Mouse (Mus musculus) left cerebral cortex, postnatal 14 days (tissue): ENCODE results near the gene Mapk8ip2. TPM values are rescaled to one million over a fixed set of nuclear protein-coding genes. Genes with fewer than 3 reads are reported as not detected.

ENCODE experiments used
- DNase-seq, 2 experiments: peaks; one replicate each; pipeline ENCODE4 v3.0.0; 2021 to 2022; ENCODE audit warnings: low spot score in 2 of 2, mixed read lengths in 1 of 2
- intact Hi-C: fragments of 180-260 bp; cut with DNase I; formaldehyde crosslinking; loops from one replicate; pipeline ENCODE4 v1.15.1; 2025
- total RNA-seq, 2 experiments: library from RNA; stranded (reverse); gene quantifications; 2 replicates each; pipeline ENCODE4 v1.2.3; 2021

The Mapk8ip2 gene
- total RNA-seq, 2 experiments from 2014 or later: 187 to 201 TPM

DNA sequence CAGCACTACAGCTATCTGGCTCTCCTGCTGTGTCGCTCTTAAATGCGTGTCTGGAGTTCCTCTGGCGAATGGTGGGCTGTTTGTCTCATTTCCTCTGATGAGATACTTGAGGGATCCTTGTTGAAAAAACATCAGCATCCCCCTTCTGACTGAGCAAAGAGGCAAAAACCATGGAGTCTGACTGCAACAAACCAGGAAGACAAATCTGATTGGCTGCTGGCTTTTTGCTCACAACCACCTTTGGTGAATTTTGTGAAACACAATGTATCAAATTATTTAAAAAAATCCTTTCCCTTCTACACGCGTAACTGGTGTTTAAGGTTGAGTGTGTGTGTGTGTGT, 22.7 kb downstream of the Mapk8ip2 start:
- peak in 1 of 2 experiments; percentile 82 for DNase-seq
- intact Hi-C loops: no loop called here

DNA sequence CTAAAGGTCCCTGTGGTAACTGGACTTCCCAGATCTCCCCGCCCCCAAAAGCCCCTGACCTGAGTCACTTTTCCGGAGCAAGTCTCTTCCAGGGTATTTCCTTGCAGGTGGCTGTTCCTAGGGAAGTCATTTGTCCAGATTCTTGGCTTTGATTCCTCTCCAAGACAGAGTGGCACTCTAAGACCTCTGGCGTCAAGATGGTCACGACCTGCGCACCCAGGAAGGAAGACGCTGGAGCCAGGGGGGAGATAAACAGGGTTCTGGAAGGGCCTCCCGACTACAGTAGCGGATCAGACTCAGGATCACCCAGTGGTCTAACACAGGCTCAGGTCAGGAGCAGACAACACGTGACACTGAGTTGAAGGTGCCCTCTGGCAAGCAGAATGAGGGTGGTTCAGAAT, 23.4 kb downstream of the Mapk8ip2 start, which contains the start of gene Arsa:
Gene Arsa (minus strand): TSS at position 335 of the 401 bp plus-strand sequence.
- intact Hi-C loops: no loop called here
- no peak for DNase-seq

DNA sequence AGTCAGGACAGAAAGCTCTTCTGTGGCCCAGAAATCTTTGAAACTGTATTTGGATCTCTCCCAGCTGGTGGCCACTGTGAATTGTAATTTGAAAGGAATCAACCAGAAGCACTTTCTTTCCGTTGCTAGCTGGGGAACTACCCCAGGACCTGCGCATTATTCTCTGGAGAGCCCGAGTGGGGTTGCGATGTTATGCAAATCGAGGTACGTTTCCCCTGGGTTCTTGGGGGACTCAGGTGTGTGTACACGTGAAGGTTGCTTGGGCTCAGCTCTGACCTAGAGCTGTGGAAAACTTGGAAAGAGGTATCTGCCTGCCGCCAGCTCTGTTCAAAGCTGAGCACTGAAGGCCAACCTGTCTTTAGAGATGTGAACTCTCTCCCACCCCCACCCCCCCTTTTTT, 24.1 kb downstream of the Mapk8ip2 start:
- intact Hi-C loops: no loop called here
- peak in 1 of 2 experiments; percentile 32 for DNase-seq

DNA sequence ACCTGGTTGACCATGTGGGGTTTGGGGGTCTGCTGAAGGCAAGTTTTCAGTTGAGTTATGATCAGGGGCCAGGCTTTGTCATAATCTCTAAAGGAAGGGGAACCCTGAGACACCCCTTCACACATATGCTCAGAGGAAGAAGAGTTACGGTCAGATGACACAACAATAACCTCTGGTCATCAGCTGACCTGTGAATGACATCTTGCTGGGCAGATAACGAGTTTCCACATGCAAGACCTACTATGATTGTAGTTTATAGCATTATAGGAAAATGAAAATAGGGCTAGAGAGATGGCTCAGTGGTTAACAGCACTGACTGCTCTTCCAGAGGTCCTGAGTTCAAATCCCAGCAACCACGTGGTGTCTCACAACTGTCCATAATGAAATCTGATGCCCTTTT, 24.9 kb downstream of the Mapk8ip2 start:
- intact Hi-C loops: no loop called here
- no peak for DNase-seq

DNA sequence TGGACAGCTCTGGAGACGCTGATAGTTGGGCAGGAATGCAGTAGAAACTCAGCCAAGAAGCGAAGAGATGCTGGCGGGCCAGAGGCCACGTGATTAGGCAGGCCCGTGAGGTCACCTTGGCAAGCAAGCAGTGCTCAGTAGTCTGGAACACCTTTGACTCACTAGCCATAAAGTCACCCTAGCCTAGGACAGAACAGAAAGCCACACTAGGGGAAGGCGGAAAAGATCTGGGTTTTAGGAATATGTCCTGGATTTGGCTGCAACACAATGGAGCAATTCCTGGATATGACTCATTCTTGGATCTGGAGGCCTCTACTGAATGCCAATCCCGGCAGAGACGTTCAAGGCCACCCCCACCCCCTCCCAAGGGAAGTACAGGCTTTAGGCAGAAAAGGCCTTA, 26.9 kb downstream of the Mapk8ip2 start:
- intact Hi-C loops: loop anchor here (2.0 kb wide), 1 partner anchor 16 kb away; no protein-coding TSS in a partner anchor
- DNase-seq: no peak

DNA sequence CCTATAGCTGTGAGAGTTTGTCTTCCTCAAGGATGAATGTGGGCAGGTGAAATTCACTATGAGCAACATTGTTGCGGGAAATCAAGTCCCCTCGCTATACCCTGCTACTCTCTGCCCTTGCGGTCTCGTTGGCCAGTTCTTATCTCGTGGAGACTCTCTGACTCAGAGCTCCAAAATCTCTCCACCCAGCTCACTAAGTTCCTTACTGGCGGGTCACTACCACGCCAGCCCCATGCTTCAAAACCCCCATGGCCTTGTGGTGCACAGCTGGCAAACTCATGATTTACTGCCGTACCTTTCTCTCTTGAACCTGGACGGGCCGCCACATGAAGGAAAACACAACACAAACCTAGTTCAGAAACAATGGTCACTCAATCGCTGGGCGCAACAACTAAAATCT, 34.5 kb downstream of the Mapk8ip2 start:
- intact Hi-C loops: no loop called here

DNA sequence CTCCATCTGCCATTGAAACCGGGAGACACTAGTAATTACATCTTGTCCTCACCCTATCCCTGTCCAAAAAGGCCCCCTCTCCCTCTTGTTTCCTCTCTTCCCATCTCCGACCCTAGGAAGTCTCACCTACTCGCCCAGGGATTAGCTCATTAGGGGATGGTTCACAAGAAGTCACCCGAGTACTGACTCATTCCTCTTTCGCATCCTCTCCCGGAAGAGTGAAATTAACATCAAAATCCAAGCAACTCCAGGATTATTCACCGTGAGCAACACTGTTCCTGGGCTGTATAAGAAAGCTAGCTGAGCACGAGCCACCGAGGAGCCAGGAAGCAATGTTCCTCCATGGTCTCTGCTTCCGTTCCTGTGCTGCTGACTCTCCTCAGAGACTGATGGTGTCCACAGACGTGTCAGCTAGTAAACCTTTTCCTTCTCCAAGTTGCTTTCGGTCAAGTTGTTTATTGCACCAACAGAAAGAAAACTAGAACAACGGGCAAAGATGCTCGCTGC, 35.0 kb downstream of the Mapk8ip2 start:
- intact Hi-C loops: no loop called here
- DNase-seq: no peak

More for the DNA sequence above, 34.5 kb downstream of the Mapk8ip2 start:
- DNase-seq: no peak

DNA sequence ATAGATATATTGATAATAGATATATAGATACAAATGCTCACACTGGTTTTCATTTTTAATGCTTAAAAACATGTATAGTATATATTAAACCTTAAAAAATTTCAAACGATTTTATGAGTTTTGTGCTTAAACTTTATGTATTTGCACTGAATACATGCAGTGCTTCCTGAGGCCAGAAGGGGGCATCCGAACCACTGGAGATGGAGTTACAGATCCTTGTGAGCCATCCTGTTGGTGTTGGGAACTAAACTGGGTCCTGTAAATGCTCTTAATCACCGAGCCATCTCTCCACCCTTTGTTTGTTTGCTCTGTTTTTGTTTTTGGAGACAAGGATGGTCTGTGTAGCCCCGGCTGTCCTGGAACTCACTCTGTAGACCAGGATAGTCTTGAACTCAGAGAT, 41.3 kb downstream of the Mapk8ip2 start:
- intact Hi-C loops: no loop called here
- no peak for DNase-seq

DNA sequence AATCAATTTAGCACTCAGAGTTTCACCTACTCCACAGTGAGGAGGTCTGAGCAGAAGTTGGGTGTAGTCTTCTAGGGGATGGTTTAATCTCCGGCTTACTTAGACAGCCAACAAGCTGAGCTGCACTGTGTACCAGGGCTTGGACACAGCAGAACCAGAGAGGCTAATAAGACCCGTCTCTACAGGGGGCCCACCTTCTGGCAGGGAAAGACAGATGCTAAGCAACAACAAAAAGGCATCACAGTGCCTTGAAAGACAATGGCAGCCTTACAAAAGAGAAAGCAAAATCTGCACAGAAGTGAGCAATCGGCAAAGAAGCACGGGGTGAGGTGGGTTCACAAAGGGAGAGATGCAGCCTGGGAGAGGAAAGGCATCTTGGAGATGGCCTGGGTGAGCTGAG, 42.4 kb downstream of the Mapk8ip2 start:
- no peak for DNase-seq
- intact Hi-C loops: loop anchor here (2.0 kb wide), 1 partner anchor 15 kb away; no protein-coding TSS in a partner anchor

DNA sequence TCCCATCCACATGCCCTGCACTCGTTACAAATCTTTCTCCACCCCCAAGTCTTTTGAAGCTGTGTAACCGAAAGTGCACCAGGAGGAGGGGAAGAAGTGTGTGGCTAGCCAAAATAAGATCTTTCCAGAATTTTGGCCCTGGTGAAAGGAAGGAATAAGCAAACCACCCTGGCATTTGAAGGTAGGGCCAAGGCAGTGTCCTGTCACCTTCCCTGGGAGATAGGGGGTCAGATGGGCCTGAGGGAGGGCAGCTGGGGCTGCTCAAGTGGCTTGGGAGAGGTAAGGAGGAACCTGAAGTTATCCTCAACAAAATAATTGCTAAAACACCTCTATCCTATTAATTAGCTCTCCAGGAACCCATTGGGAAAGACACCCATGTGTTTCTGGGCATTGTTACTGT, 43.1 kb downstream of the Mapk8ip2 start:
- intact Hi-C loops: loop anchor here (2.0 kb wide), 1 partner anchor 16 kb away; no protein-coding TSS in a partner anchor
- no peak for DNase-seq

DNA sequence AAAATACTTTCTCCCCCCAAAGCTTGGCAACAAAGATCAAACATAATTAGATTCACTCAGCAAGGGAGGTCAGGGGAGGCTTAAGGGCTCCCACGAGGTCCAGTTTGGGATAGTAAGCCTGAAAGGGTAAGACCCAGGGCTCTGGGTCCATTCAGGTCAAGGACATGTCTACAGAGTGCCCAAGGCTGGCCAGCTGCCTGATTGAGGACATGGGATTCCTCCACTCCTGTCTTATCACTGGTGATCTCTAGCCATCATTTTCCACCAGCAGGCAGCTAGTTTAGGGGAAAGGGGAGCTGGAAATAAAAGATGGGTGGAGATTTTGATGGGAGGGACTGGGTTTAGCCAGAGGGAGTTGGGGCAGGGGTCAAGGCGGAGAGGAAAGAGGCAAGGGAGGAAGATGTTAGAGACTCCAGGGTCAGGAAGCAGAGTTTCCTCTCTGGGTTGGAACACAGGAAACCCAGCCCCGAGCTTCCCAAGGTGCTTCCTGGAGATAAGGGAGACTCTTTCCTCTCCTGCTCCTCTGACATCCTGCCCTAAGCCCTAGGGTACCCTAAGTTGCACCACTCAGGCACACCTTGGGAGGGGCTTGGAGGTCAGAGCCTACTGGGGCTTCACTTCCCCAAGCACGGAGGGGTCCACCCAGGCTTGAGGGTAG, 43.8 kb downstream of the Mapk8ip2 start:
- DNase-seq: no peak
- intact Hi-C loops: loop anchor here (2.0 kb wide), 1 partner anchor 17 kb away; no protein-coding TSS in a partner anchor

DNA sequence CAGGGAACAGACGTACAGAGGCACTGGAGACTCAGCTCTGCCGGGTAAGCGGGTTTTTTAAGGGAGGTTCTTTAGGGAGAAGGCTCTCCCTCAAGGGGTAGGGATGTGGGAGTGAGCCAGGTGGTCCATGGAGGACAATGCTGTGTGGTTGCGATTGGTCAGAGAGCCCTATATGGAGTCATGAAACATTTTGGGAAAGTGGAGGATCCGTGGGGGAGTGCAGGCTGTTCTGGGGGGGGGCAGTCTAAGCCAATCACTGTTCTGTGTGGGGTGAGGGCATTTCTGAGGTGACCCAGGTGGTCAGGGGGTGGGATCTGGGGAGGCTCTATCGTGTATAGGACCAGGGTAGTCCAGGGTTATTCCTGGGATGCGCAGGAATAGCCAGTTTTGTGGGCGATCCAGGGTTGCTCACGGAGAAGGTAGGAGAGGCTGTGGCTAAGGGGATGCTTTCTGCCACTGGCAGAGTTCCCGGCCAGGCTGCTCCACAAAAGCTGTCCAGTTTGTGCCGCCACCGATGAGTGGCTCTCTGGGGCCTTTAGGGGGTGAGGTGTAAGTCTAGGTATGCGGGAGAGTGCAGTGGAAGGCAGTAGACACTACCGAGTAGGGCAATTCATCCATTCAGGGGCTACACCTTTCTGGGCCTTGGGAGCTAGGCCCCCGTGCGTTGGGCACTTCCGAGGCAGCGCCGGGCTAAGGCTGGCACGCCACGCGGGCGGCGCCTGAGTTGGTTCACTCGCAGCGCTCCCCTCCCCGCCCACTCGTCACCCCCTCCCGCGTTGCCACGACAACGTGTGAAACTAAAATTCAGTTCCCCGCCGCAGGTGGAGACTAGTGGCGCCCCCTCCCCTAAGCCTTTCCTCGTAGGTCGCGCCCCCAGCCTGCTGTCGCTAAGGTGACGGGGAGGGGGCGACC, 44.6 kb downstream of the Mapk8ip2 start:
- intact Hi-C loops: no loop called here
- peak; percentile 86 to 91 for DNase-seq

DNA sequence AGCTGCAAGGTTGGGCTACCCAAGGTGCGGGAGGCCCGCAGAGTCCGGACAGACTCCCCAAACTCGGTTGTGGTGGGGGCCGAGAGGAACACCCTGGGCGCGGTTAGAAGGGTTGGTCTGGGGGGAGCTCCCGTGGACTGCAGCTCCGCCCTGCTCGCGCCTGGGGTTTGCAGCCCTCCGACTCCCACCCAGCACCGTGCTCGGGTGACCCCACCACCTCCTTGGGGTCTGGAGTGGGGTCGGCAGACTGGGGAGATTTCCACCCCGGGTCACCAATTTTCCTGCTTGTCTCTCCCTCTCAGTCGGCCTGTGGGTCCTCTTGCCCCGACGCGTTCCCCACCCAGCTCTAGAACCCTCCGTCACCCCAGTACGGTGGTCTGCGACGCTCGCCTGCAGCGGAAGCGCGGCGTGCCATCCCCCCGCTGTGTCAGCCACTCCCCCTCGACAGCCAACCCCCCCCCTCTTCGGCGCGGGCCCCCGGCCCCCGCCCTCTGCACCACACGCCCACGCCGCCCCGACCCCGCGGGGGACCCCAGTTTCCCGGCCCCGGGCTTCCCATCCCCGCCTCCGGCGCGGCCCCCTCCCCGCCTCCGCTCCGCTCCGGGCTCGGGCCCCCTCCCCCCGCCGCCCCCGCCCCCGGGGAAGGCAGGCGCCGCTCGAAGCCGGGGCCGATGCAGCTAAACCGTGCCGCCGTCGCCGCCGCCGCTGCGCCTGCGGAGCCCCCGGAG, 45.4 kb downstream of the Mapk8ip2 start, which contains the start of gene Shank3:
Gene Shank3 (plus strand): TSS at position 663 of the 728 bp plus-strand sequence.
- peak in 1 of 2 experiments; percentile 34 for DNase-seq
- intact Hi-C loops: no loop called here

DNA sequence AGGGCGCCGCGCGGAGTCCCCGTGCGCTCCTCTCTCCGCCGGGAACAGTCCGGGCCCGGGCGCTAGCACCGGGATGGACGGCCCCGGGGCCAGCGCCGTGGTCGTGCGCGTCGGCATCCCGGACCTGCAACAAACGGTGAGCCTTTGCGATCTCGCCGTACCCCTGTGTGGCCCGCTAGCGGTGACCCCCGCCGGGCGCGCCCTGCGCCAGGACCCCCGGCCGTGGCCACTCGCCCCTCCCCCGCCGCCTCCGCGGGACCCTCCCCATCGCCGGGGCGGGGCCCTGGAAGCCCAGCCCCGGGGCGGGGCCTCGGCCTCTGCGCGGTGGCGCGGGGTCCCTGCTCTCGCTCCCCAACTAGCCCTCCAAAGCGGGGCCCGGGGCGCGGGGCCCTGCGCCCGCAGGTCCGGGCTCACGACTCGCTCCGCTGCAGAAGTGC, 46.1 kb downstream of the Mapk8ip2 start:
- intact Hi-C loops: no loop called here
- DNase-seq: peak in 1 of 2 experiments; percentile 70

DNA sequence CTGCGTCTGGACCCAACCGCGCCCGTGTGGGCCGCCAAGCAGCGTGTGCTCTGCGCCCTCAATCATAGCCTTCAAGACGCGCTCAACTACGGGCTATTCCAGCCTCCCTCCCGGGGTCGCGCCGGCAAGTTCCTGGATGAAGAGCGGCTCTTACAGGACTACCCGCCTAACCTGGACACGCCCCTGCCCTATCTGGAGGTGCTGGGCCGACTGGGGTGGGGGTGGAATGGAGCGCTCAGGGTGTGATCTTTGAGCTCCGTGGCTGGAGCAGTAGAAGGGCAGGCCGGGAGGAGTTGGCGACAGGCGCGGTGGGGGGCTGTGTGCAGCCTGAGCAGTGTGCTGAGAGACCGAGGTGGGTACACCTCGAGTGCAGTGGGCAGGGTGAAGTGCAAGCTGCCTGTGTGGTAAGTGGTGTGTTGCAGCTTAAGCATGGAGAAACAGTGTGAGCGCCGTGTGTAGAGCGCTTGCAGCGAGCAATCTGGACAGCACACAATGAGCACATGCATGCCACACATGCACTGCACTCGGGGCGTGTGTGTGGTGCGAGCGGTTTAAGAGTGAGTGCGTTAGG, 46.6 kb downstream of the Mapk8ip2 start:
- intact Hi-C loops: no loop called here

DNA sequence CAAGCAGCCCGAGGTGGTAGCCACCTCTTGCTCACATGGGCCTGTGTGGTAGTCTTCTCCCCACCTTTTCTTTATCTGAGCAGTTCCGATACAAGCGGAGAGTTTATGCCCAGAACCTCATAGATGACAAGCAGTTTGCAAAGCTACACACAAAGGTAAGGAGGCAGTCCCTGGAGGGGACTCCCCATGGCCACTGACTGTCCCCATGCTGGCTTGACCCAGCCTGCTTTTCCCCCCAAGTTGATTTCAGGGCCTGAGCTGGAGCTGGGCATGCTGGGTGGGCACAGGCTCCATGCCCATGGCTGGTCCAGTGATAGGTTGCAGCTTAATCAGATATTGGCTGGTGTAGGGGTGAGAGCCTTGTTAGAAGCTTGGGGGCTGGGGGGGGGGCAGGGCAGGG, 47.6 kb downstream of the Mapk8ip2 start:
- intact Hi-C loops: no loop called here
- no peak for DNase-seq

More for the DNA sequence above, 46.6 kb downstream of the Mapk8ip2 start:
- DNase-seq: peak; percentile 29 to 70

DNA sequence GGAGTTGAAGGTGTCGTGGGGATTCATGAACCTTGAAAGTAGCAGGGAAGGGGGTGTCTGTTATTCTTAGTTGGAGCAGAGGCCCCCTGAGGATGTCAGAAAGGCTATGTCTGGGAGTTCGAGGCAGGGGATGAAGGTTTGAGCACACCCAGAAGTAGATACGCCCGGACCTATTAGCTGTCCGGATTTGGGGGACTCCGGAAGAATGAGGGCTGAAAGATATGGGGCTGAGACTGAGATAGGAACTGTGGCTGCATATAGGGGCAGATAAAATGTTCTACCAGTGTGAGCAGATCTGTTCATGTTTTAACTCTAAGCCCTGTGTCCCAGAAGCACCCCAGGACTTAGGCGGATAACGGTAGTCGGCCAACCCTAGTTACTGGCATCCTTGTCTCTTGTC, 51.1 kb downstream of the Mapk8ip2 start:
- DNase-seq: no peak
- intact Hi-C loops: no loop called here

DNA sequence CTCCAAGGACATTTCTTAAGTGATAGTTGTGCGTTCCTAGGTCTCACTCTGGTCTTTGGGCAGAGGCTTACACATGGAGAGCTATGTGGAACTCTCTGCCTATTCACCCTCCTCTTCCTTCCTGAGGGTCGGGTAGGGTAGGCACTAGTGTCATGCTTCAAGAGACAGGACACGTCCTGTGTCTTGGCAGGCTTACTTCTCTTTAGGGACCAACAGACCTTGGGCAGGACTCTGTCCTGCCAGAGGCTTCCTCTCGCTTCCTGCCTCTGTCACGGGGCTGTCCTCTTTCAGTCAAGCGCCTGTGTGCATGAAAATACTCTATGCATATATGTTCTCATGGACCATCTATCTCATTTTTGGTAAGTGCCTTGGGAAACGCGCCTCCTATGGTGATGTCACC, 54.0 kb downstream of the Mapk8ip2 start:
- DNase-seq: no peak
- intact Hi-C loops: no loop called here

DNA sequence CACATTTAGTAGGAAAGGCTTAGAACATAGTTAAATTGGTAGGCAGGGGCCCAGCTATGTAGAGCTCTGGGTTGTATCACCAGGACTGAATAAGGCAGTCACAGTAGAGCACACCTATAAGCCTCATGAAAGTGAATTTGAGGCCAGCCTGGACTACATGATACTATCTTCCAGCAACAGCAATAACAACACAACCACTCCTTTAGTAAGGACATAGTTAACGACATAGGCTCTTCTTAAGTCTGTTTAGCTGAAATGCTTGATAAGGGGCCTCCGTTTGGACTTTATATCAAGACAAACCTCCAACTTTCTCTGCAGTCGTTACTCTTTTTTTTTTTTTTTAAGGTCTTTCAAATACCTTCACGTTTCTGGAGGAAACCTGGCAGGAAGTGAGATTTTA, 59.0 kb downstream of the Mapk8ip2 start:
- no peak for DNase-seq
- intact Hi-C loops: no loop called here
